Comparison of ENCODE assay signal across 8 mouse cellular contexts in the genomic region with DNA sequence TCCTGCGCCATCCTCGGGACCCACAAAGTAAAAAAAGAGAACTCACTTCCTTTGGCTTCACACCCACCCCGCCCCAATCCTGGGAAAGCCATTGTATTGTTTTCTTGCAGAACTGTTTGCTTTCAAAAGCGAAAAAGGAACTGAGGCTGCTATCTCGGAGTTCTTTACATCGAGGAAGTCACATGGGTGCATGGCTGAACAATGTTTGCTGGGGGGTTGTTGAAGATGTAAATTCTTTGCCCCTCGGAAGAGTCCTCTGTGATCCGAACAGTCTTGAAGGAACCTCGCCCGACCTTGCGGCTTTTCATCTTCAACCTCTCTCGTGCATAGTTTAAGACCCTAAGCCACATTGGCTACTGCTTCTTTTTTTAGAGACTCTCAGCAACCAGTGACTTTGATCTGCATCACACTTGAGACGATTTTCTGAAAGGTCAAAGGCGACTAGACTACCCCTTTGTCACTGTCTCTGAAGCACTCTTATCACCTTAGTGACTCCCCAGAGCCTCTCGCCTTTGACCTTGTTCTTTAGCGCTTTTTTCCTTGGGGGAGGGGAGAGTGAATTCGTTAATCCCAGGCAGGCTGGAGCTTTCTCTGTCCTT.
DNase-seq lines count a peak whose midpoint lies in the region; ATAC-seq lines count a peak whose summit lies in the region.

No protein-coding gene starts in this region.

- H3K36me3 ChIP-seq in forebrain, embryonic 11.5 days (ENCODE audit: control insufficient read depth, insufficient read depth, low read length), result no peaks in the 10 kb centered on the region

- peak overlapping the region; percentile 41; the same call in 1 of the 2 replicates for H3K27ac ChIP-seq in forebrain, embryonic 11.5 days (ENCODE audit: low read depth, low read length)

- ATAC-seq in forebrain, embryonic 11.5 days (replicated peaks; ENCODE audit: low FRiP score), result peak; percentile 77
- peak; percentile 53; the same call in 1 of the 2 replicates for ATAC-seq in megakaryocyte-erythroid progenitor cell, adult 5-6 weeks (replicated peaks; ENCODE audit: low FRiP score, low TSS enrichment, poor library complexity, severe bottlenecking)

- no peaks in the 10 kb centered on the region for H3K9me3 ChIP-seq in forebrain, embryonic 11.5 days (ENCODE audit: control insufficient read depth, low read length)

- H3K4me2 ChIP-seq in forebrain, embryonic 11.5 days (ENCODE audit: low read depth, low read length, severe bottlenecking), result peak overlapping the region; percentile 50

- WGBS in forebrain, embryonic 11.5 days, result 2% methylated on average over 17 of the region's 17 CpGs

- no peaks in the 10 kb centered on the region for H3K27me3 ChIP-seq in forebrain, embryonic 11.5 days (ENCODE audit: control insufficient read depth, insufficient read depth, low read length)

- intact Hi-C loops in heart, postnatal 36 days (cut with DNase I), result loop anchor here (1.0 to 5.0 kb wide), 3 partner anchors 129 to 198 kb away; a partner anchor contains a TSS

- peak overlapping the region; percentile 21 for H3K4me3 ChIP-seq in forebrain, embryonic 11.5 days (ENCODE audit: low read depth, low read length)

- H3K9ac ChIP-seq in forebrain, embryonic 11.5 days (ENCODE audit: low read length), result peak overlapping the region; percentile 55

- DNase-seq in urinary bladder, postnatal 14 days (ENCODE audit: low spot score), result peak; percentile 10
- DNase-seq in urinary bladder, postnatal 10 days (ENCODE audit: low spot score), result no peak
- DNase-seq in forebrain, embryonic 11.5 days (ENCODE audit: low spot score), result peak; percentile 58
- DNase-seq in heart, postnatal 36 days, result peak; percentile 49 to 59
- DNase-seq in kidney, postnatal 4 days, result peak; percentile 36 to 58
- DNase-seq in spleen, postnatal 36 days (ENCODE audit: low spot score in 2 of 2), result peak; percentile 81 to 84
- DNase-seq in right cerebral cortex, postnatal 4 days, result no peak

- peaks cover 6% of the 10 kb centered on the region; the same call in 1 of the 2 replicates for H3K4me1 ChIP-seq in forebrain, embryonic 11.5 days (replicated peaks; ENCODE audit: control insufficient read depth, insufficient read depth, low read length)

Comparison
In these comparisons a context has a peak if more than half of its experiments do, and no peak if none do; other contexts are left out.
1. DNase-seq: peak in urinary bladder, postnatal 14 days (single experiment), forebrain, embryonic 11.5 days (single experiment), heart, postnatal 36 days (2 of 2), kidney, postnatal 4 days (2 of 2) and spleen, postnatal 36 days (2 of 2); none in urinary bladder, postnatal 10 days (single experiment) and right cerebral cortex, postnatal 4 days (single experiment).